Mouse (Mus musculus) forebrain, embryonic 10.5 days (tissue): ENCODE measurements around the gene Tceal7. TPM values are rescaled to one million over a fixed set of nuclear protein-coding genes. Genes with fewer than 3 reads are reported as not detected.
"Not testable (repeated sequence)": the region's sequence is repeated elsewhere in the genome, so short reads cannot be mapped to it uniquely, and the experiment has no call there.

Source experiments
- DNase-seq: peaks from one replicate; pipeline ENCODE4 v3.0.0-alpha.2; 2017; ENCODE audit warnings: low spot score; ENCODE audit errors: extremely low spot score
- H3K27ac ChIP-seq: fragments of 300-500 bp; sonication (generic); 2 replicates; pipeline ENCODE4 v1.5.1; 2016; ENCODE audit warnings: mild to moderate bottlenecking
- H3K27me3 ChIP-seq: fragments of 300-500 bp; sonication (generic); 2 replicates; pipeline ENCODE4 v1.6.1; 2016; ENCODE audit warnings: mild to moderate bottlenecking; ENCODE audit not compliant: poor library complexity, severe bottlenecking
- H3K36me3 ChIP-seq: fragments of 300-500 bp; sonication (generic); replicated peaks from 2 replicates; pipeline ENCODE4 v1.6.1; 2016; ENCODE audit warnings: mild to moderate bottlenecking, moderate library complexity
- H3K4me1 ChIP-seq: fragments of 300-500 bp; sonication (generic); 2 replicates; pipeline ENCODE4 v1.6.1; 2016
- H3K4me3 ChIP-seq: fragments of 300-500 bp; sonication (generic); 2 replicates; pipeline ENCODE4 v1.5.1; 2016; ENCODE audit warnings: mild to moderate bottlenecking, moderate library complexity
- H3K9me3 ChIP-seq: fragments of 300-500 bp; sonication (generic); 2 replicates; pipeline ENCODE4 v1.6.1; 2016; ENCODE audit warnings: mild to moderate bottlenecking, moderate library complexity
- WGBS: fragments of 180-500 bp; shearing (Covaris S2); methylation state at CpG from one replicate; pipeline ENCODE4 v1.1.7; 2016; 5-methylcytosine and 5-hydroxymethylcytosine counted together
- microRNA-seq: library from miRNA; unstranded; fragments of <30 nt; microRNA quantifications from one replicate; pipeline ENCODE4, GENCODE M21; 2017
- polyA plus RNA-seq: library from polyadenylated mRNA; unstranded; fragments of >200 nt; fragmentation: Nextera tagmentation; extraction: Ambion mirVana; gene quantifications from 2 replicates; pipeline ENCODE4 v1.2.1, GENCODE M21; 2016

Gene Tceal7
- polyA plus RNA-seq, 1 experiment from 2014 or later, result 1.1 TPM

DNA sequence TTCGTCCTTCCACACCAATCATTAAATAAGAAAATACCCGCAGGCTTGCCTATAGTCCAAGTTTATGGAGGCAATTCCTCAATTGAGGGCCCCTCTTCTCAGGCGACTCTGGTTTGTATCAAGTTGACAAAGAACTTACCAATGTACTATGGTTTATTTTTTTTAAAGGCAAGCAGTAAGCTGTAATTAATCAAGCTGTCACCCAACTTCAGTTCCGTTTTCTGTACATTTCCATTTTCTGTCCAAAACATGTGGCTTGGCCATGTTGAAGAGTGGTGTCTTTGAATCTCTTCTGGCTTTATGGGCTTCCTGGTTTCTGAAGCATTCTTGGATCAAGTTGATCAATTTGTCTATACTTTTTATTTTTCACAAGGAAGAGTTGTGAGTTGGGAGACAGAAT lies 53.6 kb downstream of the Tceal7 start:
- H3K4me3 ChIP-seq, result no peak overlapping the region
- H3K27ac ChIP-seq, result no peak overlapping the region
- H3K27me3 ChIP-seq, result peaks cover 41% of the 10 kb centered on the region
- no peaks in the 10 kb centered on the region for H3K9me3 ChIP-seq
- no peak for DNase-seq
- 89% methylated on average over 4 of the region's 4 CpGs for WGBS
- H3K4me1 ChIP-seq, result peaks cover 16% of the 10 kb centered on the region
- peaks cover 14% of the 10 kb centered on the region for H3K36me3 ChIP-seq

DNA sequence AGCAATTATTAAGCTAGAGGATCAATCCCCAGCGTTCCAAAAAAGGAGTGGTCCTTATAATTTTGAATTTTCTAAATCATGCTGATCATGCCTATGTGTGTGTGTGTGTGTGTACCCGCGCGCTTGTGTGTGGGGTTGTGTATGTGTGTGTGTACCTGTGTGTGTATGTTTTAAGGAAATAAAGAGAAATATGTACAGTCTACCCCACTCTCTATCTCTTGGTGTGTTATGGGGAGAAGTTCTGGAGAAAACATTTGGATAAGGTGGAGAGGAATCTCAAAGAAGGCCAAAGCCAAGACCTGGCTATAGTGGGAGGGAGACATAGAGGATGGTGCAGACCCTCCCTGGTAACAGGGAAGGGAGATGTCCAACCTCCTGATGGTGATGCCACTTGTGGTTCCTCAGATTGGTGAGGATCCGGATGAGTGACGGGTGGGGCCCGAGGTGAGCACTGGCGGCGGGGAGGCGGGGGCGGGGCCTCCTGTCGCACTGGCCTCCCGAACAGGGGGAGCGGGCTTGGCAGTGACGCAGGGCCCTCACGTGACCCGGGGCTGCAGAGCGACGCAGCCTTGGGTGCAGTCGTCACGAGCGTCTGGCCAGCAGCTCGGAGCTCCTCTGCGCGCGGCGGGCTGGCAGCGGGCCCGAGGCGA lies 55.3 kb downstream of the Tceal7 start, which contains the start of gene Bex3:
Bex3 (plus strand) TSS at position 511 of the 650 bp plus-strand sequence.
- Histone ChIP-seq H3K36me3 (peaks cover 14% of the 10 kb centered on the region), H3K27me3 (peaks cover 37% of the 10 kb centered on the region), H3K27ac (peak within 1 kb of the TSS; percentile 85), H3K4me3 (peak within 1 kb of the TSS; percentile 55), H3K4me1 (peaks cover 22% of the 10 kb centered on the region)
- 37% methylated on average over 12 of the region's 30 CpGs for WGBS
- DNase-seq, H3K9me3 ChIP-seq: not testable (repeated sequence)

DNA sequence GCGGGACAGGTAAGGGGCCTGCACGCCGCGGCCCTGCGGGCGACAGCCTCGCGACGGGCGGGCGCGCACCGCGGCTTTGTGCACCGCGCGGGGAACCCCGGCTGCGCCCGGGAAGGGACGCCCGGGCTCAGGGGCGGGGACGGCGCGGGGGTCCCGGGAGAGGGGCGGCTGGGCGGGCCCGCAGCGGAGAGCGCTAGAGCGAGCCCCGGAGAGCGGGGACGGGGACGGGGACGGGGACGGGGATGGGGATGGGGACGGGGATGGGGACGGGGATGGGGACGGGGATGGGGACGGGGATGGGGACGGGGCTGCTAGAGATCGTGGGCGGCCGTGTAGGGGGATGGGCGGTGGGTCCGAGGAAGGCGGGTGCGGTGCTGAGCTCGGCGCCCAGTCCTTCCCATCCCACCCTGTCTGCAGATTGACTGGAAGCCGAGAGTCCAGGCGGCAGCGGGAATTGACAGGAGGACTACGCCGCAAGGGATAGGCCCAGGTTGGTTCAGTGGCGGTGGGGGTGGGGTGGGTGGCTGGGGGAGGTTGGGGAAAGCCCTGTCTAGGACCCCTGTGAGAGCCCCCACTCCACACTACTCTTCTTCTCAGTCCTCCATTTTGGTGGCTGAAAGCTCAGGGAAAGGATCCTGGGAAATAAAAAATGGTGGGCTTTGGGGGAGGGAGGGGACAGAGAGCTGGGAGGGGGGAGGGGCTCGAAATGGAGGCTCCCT lies 56.0 kb downstream of the Tceal7 start:
- Histone ChIP-seq H3K36me3 (peaks cover 14% of the 10 kb centered on the region), H3K27ac (peak overlapping the region; percentile 85), H3K27me3 (peaks cover 35% of the 10 kb centered on the region), H3K4me1 (peaks cover 27% of the 10 kb centered on the region), H3K4me3 (peak overlapping the region; percentile 55)
- not testable (repeated sequence) for DNase-seq, H3K9me3 ChIP-seq
- 17% methylated on average over 13 of the region's 60 CpGs for WGBS

DNA sequence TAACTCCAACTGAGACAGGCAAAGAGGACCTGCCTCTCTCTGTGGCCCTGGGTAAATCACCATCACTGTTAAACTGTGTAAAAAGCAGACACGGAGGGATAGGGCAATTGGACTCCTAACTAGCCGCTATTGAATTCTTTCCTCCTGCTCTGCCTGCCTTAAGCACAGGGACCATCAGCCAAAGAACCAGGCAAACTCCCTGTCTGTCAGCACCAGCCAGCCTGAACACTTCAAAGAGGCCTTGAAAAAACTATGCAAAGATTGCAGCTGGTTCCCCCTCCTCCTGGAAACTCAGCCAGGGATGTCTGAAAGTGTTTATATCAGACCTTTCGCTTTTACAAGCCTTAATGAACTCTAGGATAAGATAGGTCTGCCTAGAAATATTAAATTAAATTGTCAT lies 60.0 kb downstream of the Tceal7 start:
- Histone ChIP-seq H3K27ac (no peak overlapping the region), H3K4me1 (peaks cover 41% of the 10 kb centered on the region), H3K27me3 (peaks cover 57% of the 10 kb centered on the region), H3K9me3 (no peaks in the 10 kb centered on the region), H3K4me3 (no peak overlapping the region), H3K36me3 (peaks cover 14% of the 10 kb centered on the region)
- 24% methylated on average over 3 of the region's 3 CpGs for WGBS
- peak; percentile 21 for DNase-seq

- H3K4me3 ChIP-seq, result no peak overlapping the region
- H3K36me3 ChIP-seq, result peaks cover 14% of the 10 kb centered on the region
- H3K27me3 ChIP-seq, result peaks cover 64% of the 10 kb centered on the region
- H3K9me3 ChIP-seq, result no peaks in the 10 kb centered on the region
- peaks cover 41% of the 10 kb centered on the region for H3K4me1 ChIP-seq
- DNase-seq, result no peak
- WGBS, result 27% methylated on average over 3 of the region's 3 CpGs
- H3K27ac ChIP-seq, result no peak overlapping the region
Measured at GRCm38 (mm10) chrX:136275386-136275785, 60.8 kb downstream of the Tceal7 start.

Small RNA genes lying within 50 kb of the gene (microRNA-seq; reads per million reads assigned to microRNA genes)
- gene Mir6383, result not detected

Other genes starting within 250 kb of the Tceal7 start
- 99.3 and 104 TPM in 2 replicates for gene Arxes2, start 221.0 kb upstream of the Tceal7 start, polyA plus RNA-seq
- gene Arxes1, start 181.4 kb upstream of the Tceal7 start, polyA plus RNA-seq, result 41.1 and 43.5 TPM in 2 replicates
- 288 and 293 TPM in 2 replicates for gene Bex2, start 146.5 kb upstream of the Tceal7 start, polyA plus RNA-seq
- gene Nxf3, start 129.5 kb upstream of the Tceal7 start, polyA plus RNA-seq, result not detected in 2 replicates
- gene Bex4, start 75.8 kb upstream of the Tceal7 start, polyA plus RNA-seq, result 125 and 128 TPM in 2 replicates
- gene Tceal8, start 42.4 kb upstream of the Tceal7 start, polyA plus RNA-seq, result 166 and 173 TPM in 2 replicates
- gene Tceal5, start 10.9 kb upstream of the Tceal7 start, polyA plus RNA-seq, result 3.9 and 5.3 TPM in 2 replicates
- gene Bex1, start 734 bp downstream of the Tceal7 start, polyA plus RNA-seq, result 186 and 192 TPM in 2 replicates
- gene Tceal9, start 30.3 kb downstream of the Tceal7 start, polyA plus RNA-seq, result 360 and 363 TPM in 2 replicates
- 666 and 672 TPM in 2 replicates for gene Bex3, start 55.5 kb downstream of the Tceal7 start, polyA plus RNA-seq